Mouse (Mus musculus) thymus, adult 2 months (tissue): Measurements from ENCODE around the gene Zfp819. TPM values are rescaled to one million over a fixed set of nuclear protein-coding genes. Genes with fewer than 3 reads are reported as not detected.

Experiments used
- polyA plus RNA-seq: library from polyadenylated mRNA; depleted of rRNA; stranded (reverse); fragments of >200 nt; gene quantifications from 2 replicates; pipeline ENCODE4 v1.2.3, GENCODE M21; 2012; rRNA removed

The Zfp819 gene
- polyA plus RNA-seq, 1 experiment = 0.07 TPM

Other genes with a start within 250 kb of the Zfp819 start
- 13.8 and 17.8 TPM in 2 replicates for gene Siglecg, start 199.0 kb upstream of the Zfp819 start, polyA plus RNA-seq
- 0.04 TPM in 1 of 2 replicates, not detected in the other for gene Lim2, start 179.5 kb upstream of the Zfp819 start, polyA plus RNA-seq
- gene Nkg7, start 170.1 kb upstream of the Zfp819 start, polyA plus RNA-seq = 57.9 and 69.4 TPM in 2 replicates
- gene Cldnd2, start 166.4 kb upstream of the Zfp819 start, polyA plus RNA-seq = not detected in 2 replicates
- gene Etfb, start 163.1 kb upstream of the Zfp819 start, polyA plus RNA-seq = 61.4 and 79.7 TPM in 2 replicates
- gene Gm45233, start 163.0 kb upstream of the Zfp819 start, polyA plus RNA-seq = 0.59 and 1.8 TPM in 2 replicates
- 2.7 and 3.8 TPM in 2 replicates for gene Vsig10l, start 144.0 kb upstream of the Zfp819 start, polyA plus RNA-seq
- 1.1 and 1.2 TPM in 2 replicates for gene Iglon5, start 117.1 kb upstream of the Zfp819 start, polyA plus RNA-seq
- gene 4931406B18Rik, start 101.2 kb upstream of the Zfp819 start, polyA plus RNA-seq = 0.03 TPM in 1 of 2 replicates, not detected in the other
- 12.3 and 15.8 TPM in 2 replicates for gene Cd33, start 62.7 kb upstream of the Zfp819 start, polyA plus RNA-seq
- gene Zfp658, start 44.9 kb upstream of the Zfp819 start, polyA plus RNA-seq = 1.2 and 1.5 TPM in 2 replicates
- 2.4 and 2.7 TPM in 2 replicates for gene Zfp719, start 27.6 kb upstream of the Zfp819 start, polyA plus RNA-seq
- 0.85 and 1.0 TPM in 2 replicates for gene Ceacam18, start 27.5 kb downstream of the Zfp819 start, polyA plus RNA-seq
- gene Siglece, start 53.0 kb downstream of the Zfp819 start, polyA plus RNA-seq = 2.5 and 2.8 TPM in 2 replicates
- 15.0 and 17.0 TPM in 2 replicates for gene Ctu1, start 64.8 kb downstream of the Zfp819 start, polyA plus RNA-seq
- gene Klk14, start 83.2 kb downstream of the Zfp819 start, polyA plus RNA-seq = 1.9 and 2.0 TPM in 2 replicates
- gene Klk13, start 105.4 kb downstream of the Zfp819 start, polyA plus RNA-seq = 3.6 and 4.4 TPM in 2 replicates
- 0.33 and 0.85 TPM in 2 replicates for gene Klk12, start 161.7 kb downstream of the Zfp819 start, polyA plus RNA-seq
- gene Klk11, start 167.4 kb downstream of the Zfp819 start, polyA plus RNA-seq = 0.32 and 0.81 TPM in 2 replicates
- 1.7 and 3.3 TPM in 2 replicates for gene Klk10, start 173.9 kb downstream of the Zfp819 start, polyA plus RNA-seq
- 0.17 and 0.51 TPM in 2 replicates for gene Klk9, start 184.7 kb downstream of the Zfp819 start, polyA plus RNA-seq
- gene Klk8, start 190.4 kb downstream of the Zfp819 start, polyA plus RNA-seq = 24.8 and 28.9 TPM in 2 replicates
- 0.96 and 2.1 TPM in 2 replicates for gene Klk7, start 204.1 kb downstream of the Zfp819 start, polyA plus RNA-seq
- 1.2 and 3.5 TPM in 2 replicates for gene Klk6, start 217.3 kb downstream of the Zfp819 start, polyA plus RNA-seq
- 0.87 and 1.8 TPM in 2 replicates for gene Klk5, start 234.8 kb downstream of the Zfp819 start, polyA plus RNA-seq